Mouse (Mus musculus) 416B (cell line): ENCODE results near the gene Nxt1.

Experiments
- DNase-seq: peaks from one replicate; pipeline ENCODE4 v3.0.0; 2011; ENCODE audit warnings: low read depth

Gene Nxt1

GRCm38 (mm10) chr2:148689444-148690140 lies 17.2 kb downstream of the Nxt1 start:
- DNase-seq: no peak

DNA sequence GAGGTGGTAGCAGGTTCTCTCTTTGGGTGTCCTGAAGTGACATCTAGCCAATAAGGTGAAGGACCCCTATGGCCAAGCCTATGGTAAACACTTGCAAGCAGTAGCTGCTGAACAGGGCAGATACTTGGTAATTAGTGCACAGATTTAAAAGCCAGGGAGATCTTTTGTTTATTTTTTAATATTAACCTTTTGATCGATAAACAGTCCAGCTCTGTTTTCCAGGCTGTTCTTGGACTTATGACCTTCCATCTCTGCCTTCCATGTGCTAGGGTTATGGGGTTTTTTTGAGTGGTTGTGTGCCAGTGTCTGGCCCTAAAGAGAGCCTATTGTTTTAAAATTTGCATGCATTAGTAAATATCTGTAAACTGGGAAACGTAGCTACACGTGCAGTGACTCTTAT lies 17.9 kb downstream of the Nxt1 start:
- no peak for DNase-seq

DNA sequence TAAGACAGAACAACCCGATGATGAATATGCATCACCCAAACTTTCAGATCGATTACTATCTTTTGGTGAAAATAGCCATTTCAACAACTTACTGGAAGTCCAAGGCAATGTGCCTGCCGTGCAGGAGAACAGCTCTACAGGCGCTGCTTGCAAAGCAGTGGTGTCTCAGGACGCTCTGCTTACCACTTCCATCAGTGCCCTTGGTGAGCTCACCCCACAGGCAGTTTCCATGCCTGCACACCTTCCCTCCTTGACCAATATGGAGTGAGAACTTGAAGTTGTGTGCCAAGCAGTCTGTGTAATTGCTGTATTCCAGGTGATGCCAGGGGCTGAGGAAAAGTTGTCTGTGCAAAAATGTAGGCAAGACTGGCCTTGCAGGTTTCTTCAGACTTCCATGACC lies 18.4 kb downstream of the Nxt1 start:
- no peak for DNase-seq

GRCm38 (mm10) chr2:148698571-148698970 lies 26.2 kb downstream of the Nxt1 start:
- DNase-seq: no peak

GRCm38 (mm10) chr2:148706409-148707201 lies 34.2 kb downstream of the Nxt1 start:
- DNase-seq: peak; percentile 61

DNA sequence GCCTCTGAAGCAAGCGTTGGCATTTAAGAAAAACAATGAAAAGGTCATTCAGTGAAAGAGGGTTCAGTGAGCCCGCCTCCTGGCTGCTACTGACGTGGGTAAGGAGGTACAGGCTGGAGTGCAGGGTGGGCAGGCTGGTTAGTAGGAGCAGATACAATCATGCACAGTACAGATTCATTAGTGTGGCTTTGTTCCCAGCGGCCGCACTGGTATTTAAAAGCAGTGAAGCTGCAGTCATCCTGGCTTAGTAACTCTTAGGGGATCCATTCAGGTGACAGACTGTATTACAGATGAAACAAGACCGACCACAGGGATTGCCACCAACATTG lies 34.8 kb downstream of the Nxt1 start:
- no peak for DNase-seq

GRCm38 (mm10) chr2:148712326-148712725 lies 39.9 kb downstream of the Nxt1 start:
- no peak for DNase-seq

DNA sequence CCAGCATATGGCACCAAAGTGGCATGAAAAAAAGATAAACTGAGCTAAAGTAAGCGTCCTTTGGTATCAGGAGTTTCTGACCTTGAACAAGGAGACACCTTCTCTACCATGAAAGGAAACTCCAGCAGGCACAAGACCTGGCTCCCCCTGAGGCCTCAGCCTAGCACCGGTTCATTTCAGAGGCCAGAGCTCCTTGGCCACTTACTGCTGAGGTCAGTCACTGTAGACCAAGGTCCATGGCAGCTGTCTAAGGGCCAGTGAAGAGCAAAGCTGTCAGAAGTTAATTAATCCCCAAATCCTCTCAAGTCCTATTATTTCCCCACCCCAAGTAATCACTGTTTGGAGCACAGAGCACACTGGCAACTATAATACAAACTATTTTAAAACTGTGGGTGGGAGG lies 44.7 kb downstream of the Nxt1 start:
- DNase-seq: no peak

DNA sequence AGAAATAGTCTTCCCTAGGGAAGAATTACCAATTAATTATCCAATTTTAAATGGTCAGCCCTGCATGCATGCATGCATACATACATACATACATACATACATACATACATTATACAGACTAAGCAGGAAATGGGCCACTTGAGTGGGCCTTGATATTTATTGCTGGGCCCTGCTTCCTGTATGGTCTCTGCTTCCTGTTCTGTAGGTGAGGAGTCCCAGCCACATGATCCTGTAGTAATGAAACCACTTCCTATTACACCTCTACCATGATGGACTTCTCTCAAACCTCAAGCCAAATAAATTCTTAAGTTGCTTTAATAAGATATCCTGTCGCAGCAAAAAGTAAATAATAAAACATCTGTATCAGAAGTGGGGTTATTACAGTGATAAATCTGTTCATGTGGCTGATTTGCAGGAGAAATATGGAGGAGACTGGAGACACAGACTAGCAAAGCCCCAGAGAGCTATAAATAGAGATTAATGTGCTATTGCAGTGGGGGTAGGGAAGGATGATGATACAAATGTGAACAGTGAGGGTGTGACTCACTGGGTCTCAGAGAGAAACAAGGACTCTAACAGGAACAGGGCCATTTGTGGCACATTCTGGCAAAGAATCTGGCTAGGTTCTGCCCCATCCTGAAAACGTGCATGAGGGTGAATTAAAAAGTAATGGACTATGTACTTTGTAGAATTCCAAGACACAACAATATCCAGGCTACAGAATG lies 47.0 kb downstream of the Nxt1 start:
- peak; percentile 49 for DNase-seq
